Comparison of ENCODE assay signal across 8 mouse cellular contexts in genomic region chr3:75202808-75203503, GRCm38 (mm10). TPM values are rescaled to one million over a fixed set of nuclear protein-coding genes. Genes with fewer than 3 reads are reported as not detected.
DNase-seq lines count a peak whose midpoint lies in the region; ATAC-seq lines count a peak whose summit lies in the region.

No protein-coding gene starts in this region.

- no peaks in the 10 kb centered on the region for H3K27me3 ChIP-seq in heart, embryonic 12.5 days (replicated peaks)
- H3K27me3 ChIP-seq in embryonic facial prominence, embryonic 14.5 days (replicated peaks; ENCODE audit: control insufficient read depth, insufficient read depth, low read length), result no peaks in the 10 kb centered on the region
- no peaks in the 10 kb centered on the region for H3K27me3 ChIP-seq in midbrain, embryonic 15.5 days (replicated peaks)

- H3K9ac ChIP-seq in heart, embryonic 12.5 days, result no peak overlapping the region
- H3K9ac ChIP-seq in embryonic facial prominence, embryonic 14.5 days (ENCODE audit: low read depth, low read length), result no peak overlapping the region
- H3K9ac ChIP-seq in midbrain, embryonic 15.5 days, result no peak overlapping the region

- no peak for ATAC-seq in heart, embryonic 12.5 days (ENCODE audit: insufficient number of reproducible peaks, low FRiP score)
- no peak for ATAC-seq in embryonic facial prominence, embryonic 14.5 days (ENCODE audit: low read depth)
- peak; percentile 52; the same call in 1 of the 2 replicates for ATAC-seq in midbrain, embryonic 15.5 days (replicated peaks)

- no peak overlapping the region for H3K4me2 ChIP-seq in heart, embryonic 12.5 days
- no peak overlapping the region for H3K4me2 ChIP-seq in embryonic facial prominence, embryonic 14.5 days (ENCODE audit: low read depth, low read length)
- H3K4me2 ChIP-seq in midbrain, embryonic 15.5 days, result no peak overlapping the region

- intact Hi-C loops in heart, postnatal 14 days (cut with DNase I), result no loop called here
- intact Hi-C loops in left cerebral cortex, postnatal 10 days (cut with DNase I), result no loop called here

- no peaks in the 10 kb centered on the region for H3K36me3 ChIP-seq in heart, embryonic 12.5 days
- H3K36me3 ChIP-seq in embryonic facial prominence, embryonic 14.5 days (ENCODE audit: control insufficient read depth, insufficient read depth, low read length), result no peaks in the 10 kb centered on the region
- no peaks in the 10 kb centered on the region for H3K36me3 ChIP-seq in midbrain, embryonic 15.5 days (replicated peaks)

- H3K27ac ChIP-seq in heart, embryonic 12.5 days (ENCODE audit: poor library complexity, severe bottlenecking), result no peak overlapping the region
- no peak overlapping the region for H3K27ac ChIP-seq in embryonic facial prominence, embryonic 14.5 days (replicated peaks; ENCODE audit: low read depth, low read length)
- H3K27ac ChIP-seq in midbrain, embryonic 15.5 days, result no peak overlapping the region

- WGBS in heart, embryonic 12.5 days, result 34% methylated on average over 12 of the region's 12 CpGs
- 36% methylated on average over 12 of the region's 12 CpGs for WGBS in embryonic facial prominence, embryonic 14.5 days
- WGBS in midbrain, embryonic 15.5 days, result 42% methylated on average over 12 of the region's 12 CpGs

- H3K4me3 ChIP-seq in heart, embryonic 12.5 days, result no peak overlapping the region
- no peak overlapping the region for H3K4me3 ChIP-seq in embryonic facial prominence, embryonic 14.5 days (ENCODE audit: low read depth, low read length)
- H3K4me3 ChIP-seq in midbrain, embryonic 15.5 days, result no peak overlapping the region

- H3K9me3 ChIP-seq in heart, embryonic 12.5 days (replicated peaks), result no peaks in the 10 kb centered on the region
- H3K9me3 ChIP-seq in embryonic facial prominence, embryonic 14.5 days (ENCODE audit: control insufficient read depth, low read length), result no peaks in the 10 kb centered on the region
- no peaks in the 10 kb centered on the region for H3K9me3 ChIP-seq in midbrain, embryonic 15.5 days

- DNase-seq in heart, postnatal 14 days, result peak; percentile 30 to 53
- DNase-seq in adrenal gland, adult 2 months, result peak; percentile 35
- peak; percentile 51 for DNase-seq in embryonic facial prominence, embryonic 14.5 days (ENCODE audit: low spot score)
- peak; percentile 55 for DNase-seq in induced T-regulatory cell, adult 2 months (ENCODE audit: low read depth)
- peak; percentile 4 to 30 for DNase-seq in left cerebral cortex, postnatal 10 days (ENCODE audit: extremely low spot score in 1 of 2, low spot score in 2 of 2)
- peak; percentile 22 to 70 for DNase-seq in spleen, postnatal 4 days (ENCODE audit: low spot score in 2 of 2)

- H3K4me1 ChIP-seq in heart, embryonic 12.5 days (replicated peaks), result no peaks in the 10 kb centered on the region
- no peaks in the 10 kb centered on the region for H3K4me1 ChIP-seq in embryonic facial prominence, embryonic 14.5 days (ENCODE audit: control insufficient read depth, insufficient read depth, low read length)
- H3K4me1 ChIP-seq in midbrain, embryonic 15.5 days, result no peaks in the 10 kb centered on the region

RNA-seq across cellular contexts. Expression of gene Zbbx, which starts 38.1 kb away (rescaled TPM):
- total RNA-seq in heart, postnatal 14 days (2021), result under 1 TPM in 1 of 2 experiments, not detected in 1; 0.14 TPM
- polyA plus RNA-seq in heart, embryonic 12.5 days (2016; fragmentation: Nextera tagmentation; extraction: Ambion mirVana), result not detected in 2 replicates
- not detected for total RNA-seq in adrenal gland, adult 2 months (2021)
- not detected in 2 replicates for polyA plus RNA-seq in adrenal gland, adult 2 months (2012; rRNA removed)
- polyA plus RNA-seq in embryonic facial prominence, embryonic 14.5 days (2014; fragmentation: Nextera tagmentation; extraction: Ambion mirVana), result 0.88 and 1.8 TPM in 2 replicates
- total RNA-seq in left cerebral cortex, postnatal 10 days (2021), result 1 to 10 TPM; 3.8 to 5.6 TPM
- polyA plus RNA-seq in midbrain, embryonic 15.5 days (2015; fragmentation: Nextera tagmentation; extraction: Ambion mirVana), result 0.68 and 0.85 TPM in 2 replicates
